23 mouse cellular contexts compared by ENCODE assay signal in genomic region chr6:41044314-41044713, GRCm38 (mm10). TPM values are rescaled to one million over a fixed set of nuclear protein-coding genes. Genes with fewer than 3 reads are reported as not detected.
"Had no signal": no experiment of that assay in that cellular context is flagged by ENCODE, and none has a peak within 500 bp of the region (broad histone marks: within the 10 kb centered on the region; RNA-seq: fewer than 3 reads in every experiment).

No protein-coding gene starts in this region.

- DNase-seq: retina, postnatal 1 day; right cerebral cortex, adult 18-20 months; right cerebral cortex, postnatal 14 days; right cerebral cortex, postnatal 25 days; right cerebral cortex, postnatal 4 days; spleen, adult 18-20 months; thymus, adult 18-20 months; thymus, adult 2 months; thymus, postnatal 14 days; thymus, postnatal 25 days; thymus, postnatal 36 days; thymus, postnatal 4 days had no signal

- H3K4me1 ChIP-seq: neural tube, embryonic 13.5 days; neural tube, embryonic 15.5 days; stomach, embryonic 15.5 days had no signal

- H3K27me3 ChIP-seq: neural tube, embryonic 13.5 days; neural tube, embryonic 15.5 days; stomach, embryonic 15.5 days had no signal

- H3K9me3 ChIP-seq: neural tube, embryonic 13.5 days; neural tube, embryonic 15.5 days; stomach, embryonic 15.5 days had no signal

- H3K36me3 ChIP-seq: neural tube, embryonic 13.5 days; neural tube, embryonic 15.5 days; stomach, embryonic 15.5 days had no signal

- H3K27ac ChIP-seq: neural tube, embryonic 13.5 days; neural tube, embryonic 15.5 days; stomach, embryonic 15.5 days; stomach, postnatal 0 days had no signal

- H3K4me2 ChIP-seq: neural tube, embryonic 13.5 days; neural tube, embryonic 15.5 days; stomach, embryonic 15.5 days had no signal

- H3K9ac ChIP-seq: neural tube, embryonic 13.5 days; neural tube, embryonic 15.5 days; stomach, embryonic 15.5 days had no signal

- H3K4me3 ChIP-seq: neural tube, embryonic 13.5 days; neural tube, embryonic 15.5 days; stomach, embryonic 15.5 days had no signal

RNA-seq across cellular contexts. Expression of gene 2210010C04Rik, which starts 9.0 kb away (rescaled TPM):
- total RNA-seq: neutrophil, adult 5-6 weeks had no signal
- polyA plus RNA-seq: neural tube, embryonic 13.5 days; neural tube, embryonic 14.5 days; neural tube, embryonic 15.5 days; stomach, embryonic 14.5 days had no signal

RNA-seq across cellular contexts. Expression of gene Gm2663, which starts 45.0 kb away (rescaled TPM):
- total RNA-seq: neutrophil, adult 5-6 weeks had no signal
- polyA plus RNA-seq: neural tube, embryonic 13.5 days; neural tube, embryonic 14.5 days; neural tube, embryonic 15.5 days; small intestine, adult 2 months; spleen, adult 2 months; stomach, embryonic 14.5 days; stomach, embryonic 15.5 days; testis, adult 2 months; thymus, adult 2 months; urinary bladder, adult 2 months had no signal
